Mouse (Mus musculus): Measurements from ENCODE around the gene Tsku. TPM values are rescaled to one million over a fixed set of nuclear protein-coding genes. Genes with fewer than 3 reads are reported as not detected.

The Tsku gene
- total RNA-seq (2023) = not detected

DNA sequence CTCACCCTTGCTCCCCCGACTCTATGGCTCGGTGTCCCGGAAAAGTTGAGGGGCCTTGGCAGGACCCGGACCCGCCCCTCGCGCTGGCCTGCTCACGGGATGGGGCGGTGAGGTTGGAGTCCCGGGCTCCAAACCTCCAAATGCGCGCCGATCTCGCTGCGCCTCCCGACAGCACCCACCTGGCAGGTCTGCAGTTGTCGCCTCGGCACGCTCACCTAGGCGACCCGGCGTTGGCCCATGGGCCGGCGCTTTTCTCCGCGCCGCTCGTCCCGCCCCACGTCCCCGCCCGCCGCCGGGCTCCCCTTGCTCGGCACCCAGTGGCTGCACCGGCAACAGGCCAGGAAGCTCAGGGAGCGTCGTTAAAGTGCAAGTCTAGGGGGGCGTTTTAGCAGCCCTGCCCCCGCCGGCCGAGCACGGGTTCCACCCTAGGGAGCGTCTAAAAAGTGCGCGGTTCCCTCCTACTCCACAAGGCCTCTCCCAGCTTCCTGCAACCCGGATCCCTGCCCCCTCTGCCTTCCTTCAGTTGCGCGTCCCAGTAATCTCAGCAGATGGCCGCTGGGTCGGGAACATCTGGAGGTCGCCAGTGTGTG, at the start of gene Tsku:
Gene Tsku, minus strand, starts transcription at position 266 of the 590 bp plus-strand sequence.

DNA sequence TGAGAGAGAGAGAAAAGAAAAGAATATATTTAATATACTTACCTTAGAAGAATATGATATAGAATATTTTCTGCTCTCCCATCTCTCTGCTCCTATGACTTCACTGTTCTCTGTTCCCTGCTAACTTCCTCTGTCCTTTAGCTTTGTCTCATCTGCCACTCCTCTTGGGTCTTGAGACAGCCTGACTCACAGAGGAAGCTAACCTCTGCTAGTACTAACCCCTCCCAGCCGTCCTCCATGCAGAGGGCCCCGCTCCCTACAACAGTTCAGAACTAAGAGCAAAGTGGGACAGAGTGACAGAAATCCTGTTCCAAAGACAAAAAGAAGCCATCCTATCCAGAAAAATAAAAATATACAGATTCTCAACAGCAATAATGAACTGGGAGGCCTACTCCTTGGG, 40.0 kb downstream of the Tsku start, which contains the start of gene Acer3:
Gene Acer3, minus strand, starts transcription at position 126 of the 400 bp plus-strand sequence.

Other genes starting within 250 kb of the Tsku start
- gene Myo7a, start 241.8 kb downstream of the Tsku start, total RNA-seq (2023) = 3.6 TPM
- gene Omp, start 215.8 kb downstream of the Tsku start, total RNA-seq (2023) = not detected
- gene Capn5, start 183.1 kb downstream of the Tsku start, total RNA-seq (2023) = 1.6 TPM
- gene B3gnt6, start 161.8 kb downstream of the Tsku start, total RNA-seq (2023) = not detected
- gene Acer3, start 40.1 kb downstream of the Tsku start, total RNA-seq (2023) = 8.6 TPM
- gene Gucy2d, start 79.1 kb upstream of the Tsku start, total RNA-seq (2023) = not detected
- 5.2 TPM for gene Lrrc32, start 128.0 kb upstream of the Tsku start, total RNA-seq (2023)

Measured in CD4-positive naive resting alpha-beta T cell, adult 76 days (primary cell).